Mouse (Mus musculus): ENCODE measurements around the gene Flrt1.

DNA sequence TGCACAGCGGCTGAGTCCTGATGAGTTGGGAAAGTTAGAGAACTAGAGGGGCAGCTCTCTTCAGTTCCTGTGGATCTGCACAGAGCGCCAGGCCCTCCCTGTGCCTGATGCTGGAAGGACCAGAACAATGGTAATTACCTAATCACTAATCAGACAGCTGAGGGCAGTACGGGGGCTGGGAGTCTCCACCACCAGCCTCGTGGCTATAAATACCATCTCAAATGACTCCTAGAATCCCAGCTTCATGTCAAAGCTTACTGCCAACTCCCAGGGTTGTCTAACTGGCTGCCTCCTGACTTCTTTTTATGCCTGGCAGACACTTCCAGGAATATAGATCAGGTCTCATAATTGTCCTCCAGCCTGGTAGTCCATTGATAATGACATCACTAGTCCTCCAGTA is 60.8 kb downstream of the Flrt1 start:
- TF ChIP-seq CTCF (IDR thresholded peaks at IDR 0.05) (no peak), EP300 (IDR thresholded peaks at IDR 0.05; ENCODE audit: insufficient read depth, low read depth, low read length) (no peak), POLR2A (IDR thresholded peaks at IDR 0.05; ENCODE audit: insufficient read depth, low read depth, low read length) (no peak)
